Mouse (Mus musculus) kidney, postnatal 0 days (tissue): ENCODE measurements at regions not wholly inside any gene's neighbourhood (a gene's known extent, or its start where the extent isn't known, plus 50 kb on each side); places are given as distances from the start of the nearest gene placed in this dataset.

Source experiments
- ATAC-seq: fragments of 200-750 bp; cut with Nextera tagmentation; replicated peaks from 2 replicates; pipeline ENCODE4 v1.8.0; 2017; ENCODE audit warnings: low read depth, moderate number of reproducible peaks, moderate TSS enrichment, moderate library complexity; ENCODE audit not compliant: low FRiP score
- DNase-seq: peaks from one replicate; pipeline ENCODE4 v3.0.0-alpha.2; 2016; ENCODE audit warnings: low spot score
- H3K27ac ChIP-seq: fragments of 300-500 bp; sonication (generic); 2 replicates; pipeline ENCODE4 v1.5.1; 2014; ENCODE audit warnings: mild to moderate bottlenecking
- H3K27me3 ChIP-seq: fragments of 300-500 bp; sonication (generic); 2 replicates; pipeline ENCODE4 v1.6.1; 2014; ENCODE audit warnings: low read length, mixed read lengths; ENCODE audit not compliant: insufficient read depth
- H3K36me3 ChIP-seq: fragments of 300-500 bp; sonication (generic); 2 replicates; pipeline ENCODE4 v1.6.1; 2014; ENCODE audit warnings: low read length, mixed read lengths; ENCODE audit not compliant: insufficient read depth
- H3K4me1 ChIP-seq: fragments of 300-500 bp; sonication (generic); replicated peaks from 2 replicates; pipeline ENCODE4 v1.6.1; 2014; ENCODE audit warnings: antibody characterized with exemption, low read length, mixed read lengths; ENCODE audit not compliant: insufficient read depth
- H3K4me2 ChIP-seq: fragments of 300-500 bp; sonication (generic); 2 replicates; pipeline ENCODE4 v1.6.1; 2014; ENCODE audit warnings: mild to moderate bottlenecking, low read length, moderate library complexity, mixed read lengths
- H3K4me3 ChIP-seq: fragments of 300-500 bp; sonication (generic); replicated peaks from 2 replicates; pipeline ENCODE4 v1.5.1; 2014; ENCODE audit warnings: low read depth, low read length
- H3K9ac ChIP-seq: fragments of 300-500 bp; sonication (generic); 2 replicates; pipeline ENCODE4 v1.6.1; 2014; ENCODE audit warnings: low read depth, low read length
- H3K9me3 ChIP-seq: fragments of 300-500 bp; sonication (generic); replicated peaks from 2 replicates; pipeline ENCODE4 v1.6.1; 2016; ENCODE audit warnings: low read length, inconsistent platforms, mixed read lengths
- CTCF ChIP-seq: IDR thresholded peaks from 2 replicates; pipeline ENCODE4 v1.5.1; 2016; ENCODE audit warnings: antibody characterized with exemption, low read depth, mild to moderate bottlenecking, moderate library complexity
- WGBS: fragments of 180-500 bp; shearing (Covaris S2); extraction: QIAGEN DNeasy Blood & Tissue Kit; methylation state at CpG from one replicate; pipeline ENCODE4 v1.1.7; 2014; 5-methylcytosine and 5-hydroxymethylcytosine counted together

DNA sequence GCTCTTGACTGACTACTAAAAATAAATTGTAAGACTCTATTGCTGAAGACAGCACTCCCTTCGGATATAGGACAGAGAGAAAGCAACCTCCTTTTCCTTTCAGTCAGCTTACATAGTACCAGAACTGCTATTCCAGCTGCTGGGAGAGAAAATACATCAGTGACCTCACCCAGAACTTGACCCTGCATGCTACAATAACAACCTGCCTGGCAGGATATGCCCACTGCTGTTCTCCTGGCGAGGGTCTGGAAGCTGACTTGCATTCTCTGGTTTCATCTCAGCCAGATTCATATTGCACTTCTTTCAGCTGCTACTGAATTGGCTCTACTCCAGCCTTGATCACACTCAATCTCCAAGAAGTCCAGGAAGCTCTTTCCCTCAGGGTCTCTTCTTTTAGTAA lies 179.1 kb upstream of the Itga4 start:
- H3K27ac ChIP-seq: no peak overlapping the region
- H3K9me3 ChIP-seq: no peaks in the 10 kb centered on the region
- no peak for TF ChIP-seq CTCF
- no peaks in the 10 kb centered on the region for H3K36me3 ChIP-seq
- no peak overlapping the region for H3K9ac ChIP-seq
- ATAC-seq (no peak), DNase-seq (no peak)
- H3K27me3 ChIP-seq: no peaks in the 10 kb centered on the region
- no peak overlapping the region for H3K4me3 ChIP-seq
- no peaks in the 10 kb centered on the region for H3K4me1 ChIP-seq
- 38% methylated on average over 2 of the region's 2 CpGs for WGBS
- H3K4me2 ChIP-seq: no peak overlapping the region

- H3K4me2 ChIP-seq: no peak overlapping the region
- 44% methylated on average over 5 of the region's 5 CpGs for WGBS
- no peak for ATAC-seq
- H3K4me3 ChIP-seq: no peak overlapping the region
- TF ChIP-seq CTCF: no peak
- no peaks in the 10 kb centered on the region for H3K9me3 ChIP-seq
- H3K36me3 ChIP-seq: no peaks in the 10 kb centered on the region
- H3K9ac ChIP-seq: no peak overlapping the region
- no peaks in the 10 kb centered on the region for H3K27me3 ChIP-seq
- DNase-seq: peak; percentile 83
- H3K4me1 ChIP-seq: no peaks in the 10 kb centered on the region
- H3K27ac ChIP-seq: no peak overlapping the region
Observed at GRCm38 (mm10) chr2:79078836-79079394, 176.3 kb upstream of the Itga4 start.

GRCm38 (mm10) chr2:79081769-79082168 lies 173.5 kb upstream of the Itga4 start:
- no peak overlapping the region for H3K9ac ChIP-seq
- no peaks in the 10 kb centered on the region for H3K4me1 ChIP-seq
- WGBS: 68% methylated on average over 2 of the region's 2 CpGs
- no peak overlapping the region for H3K4me3 ChIP-seq
- no peak for TF ChIP-seq CTCF
- no peaks in the 10 kb centered on the region for H3K36me3 ChIP-seq
- DNase-seq: no peak
- H3K27ac ChIP-seq: peak overlapping the region; percentile 27
- no peaks in the 10 kb centered on the region for H3K27me3 ChIP-seq
- H3K9me3 ChIP-seq: no peaks in the 10 kb centered on the region
- no peak overlapping the region for H3K4me2 ChIP-seq
- no peak for ATAC-seq

- WGBS: 92% methylated on average over 4 of the region's 4 CpGs
- DNase-seq: no peak
- Histone ChIP-seq H3K9ac (no peak overlapping the region), H3K4me2 (no peak overlapping the region), H3K27me3 (no peaks in the 10 kb centered on the region), H3K4me3 (no peak overlapping the region), H3K9me3 (no peaks in the 10 kb centered on the region), H3K27ac (no peak overlapping the region), H3K4me1 (no peaks in the 10 kb centered on the region), H3K36me3 (no peaks in the 10 kb centered on the region)
- no peak for TF ChIP-seq CTCF
- no peak for ATAC-seq
Observed at GRCm38 (mm10) chr2:79086280-79086679, 168.9 kb upstream of the Itga4 start.

DNA sequence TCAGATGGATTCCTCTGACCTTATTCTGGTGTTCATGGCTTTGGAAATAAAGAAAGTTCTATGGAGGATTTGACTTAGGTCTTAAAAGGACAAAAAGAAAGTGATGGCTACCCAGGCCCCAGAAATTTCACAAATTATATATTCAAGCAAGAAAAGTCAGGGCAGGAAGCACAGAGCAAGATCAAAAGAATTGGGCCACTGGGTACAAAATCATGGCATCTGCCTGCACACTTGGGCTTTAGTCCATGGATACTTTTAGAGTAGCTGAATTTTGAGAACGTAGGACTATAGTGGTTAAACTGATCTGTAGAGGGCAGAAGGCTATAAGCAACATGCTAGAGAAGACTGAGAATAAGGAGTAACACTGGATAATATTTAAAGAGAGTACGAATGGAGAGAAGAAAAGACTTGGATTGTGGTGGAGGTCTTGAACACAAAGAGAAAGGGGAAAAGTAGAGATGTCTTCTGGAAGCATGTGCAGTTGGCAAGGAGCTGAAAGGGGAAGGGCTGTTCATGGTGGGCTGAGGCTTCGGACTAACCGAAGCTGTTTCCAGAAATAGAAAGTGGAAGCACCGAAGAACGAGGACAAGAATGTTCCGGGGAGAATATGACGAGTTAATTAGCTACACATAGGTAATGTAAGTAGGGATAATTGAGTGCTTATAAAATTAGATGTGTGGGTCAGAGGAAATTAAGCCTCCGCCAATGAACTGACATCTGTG lies 168.2 kb upstream of the Itga4 start:
- Histone ChIP-seq H3K27me3 (no peaks in the 10 kb centered on the region), H3K9ac (no peak overlapping the region), H3K4me1 (no peaks in the 10 kb centered on the region), H3K27ac (0 out of 2 replicates have a peak overlapping the region, but pooled peaks have one; percentile 0), H3K9me3 (no peaks in the 10 kb centered on the region), H3K4me3 (peak overlapping the region; percentile 14), H3K36me3 (no peaks in the 10 kb centered on the region), H3K4me2 (peak overlapping the region; percentile 46)
- TF ChIP-seq CTCF: peak; percentile 10; the same call in 1 of the 2 replicates
- ATAC-seq (no peak), DNase-seq (peak; percentile 50)
- 34% methylated on average over 9 of the region's 9 CpGs for WGBS

GRCm38 (mm10) chr2:79087600-79088205 lies 167.5 kb upstream of the Itga4 start:
- Histone ChIP-seq H3K4me1 (no peaks in the 10 kb centered on the region), H3K27ac (0 out of 2 replicates have a peak overlapping the region, but pooled peaks have one; percentile 0), H3K4me3 (peak overlapping the region; percentile 14), H3K4me2 (peak overlapping the region; percentile 46), H3K27me3 (no peaks in the 10 kb centered on the region), H3K9ac (no peak overlapping the region), H3K9me3 (no peaks in the 10 kb centered on the region), H3K36me3 (no peaks in the 10 kb centered on the region)
- WGBS: 21% methylated on average over 9 of the region's 9 CpGs
- ATAC-seq: peak; percentile 46
- TF ChIP-seq CTCF: no peak
- peak; percentile 87 for DNase-seq
